Mouse (Mus musculus) embryonic facial prominence, embryonic 14.5 days (tissue): ENCODE measurements at regions not wholly inside any gene's neighbourhood (a gene's known extent, or its start where the extent isn't known, plus 50 kb on each side); places are given as distances from the start of the nearest gene placed in this dataset.

Source experiments
- ATAC-seq: fragments of 200-750 bp; cut with Nextera tagmentation; 2 replicates; pipeline ENCODE4 v1.8.0; 2017; ENCODE audit warnings: low read depth, moderate number of reproducible peaks, moderate TSS enrichment
- DNase-seq: peaks from one replicate; pipeline ENCODE4 v3.0.0-alpha.2; 2015; ENCODE audit warnings: low spot score
- H3K27ac ChIP-seq: fragments of 300-500 bp; sonication (generic); replicated peaks from 2 replicates; pipeline ENCODE4 v1.5.1; 2014; ENCODE audit warnings: low read depth, mild to moderate bottlenecking, low read length, moderate library complexity
- H3K27me3 ChIP-seq: fragments of 300-500 bp; sonication (generic); replicated peaks from 2 replicates; pipeline ENCODE4 v1.6.1; 2014; ENCODE audit warnings: low read length; ENCODE audit not compliant: control insufficient read depth, insufficient read depth
- H3K36me3 ChIP-seq: fragments of 300-500 bp; sonication (generic); 2 replicates; pipeline ENCODE4 v1.6.1; 2014; ENCODE audit warnings: low read length, mixed read lengths; ENCODE audit not compliant: control insufficient read depth, insufficient read depth
- H3K4me1 ChIP-seq: fragments of 300-500 bp; sonication (generic); 2 replicates; pipeline ENCODE4 v1.6.1; 2014; ENCODE audit warnings: antibody characterized with exemption, low read length; ENCODE audit not compliant: control insufficient read depth, insufficient read depth
- H3K4me2 ChIP-seq: fragments of 300-500 bp; sonication (generic); 2 replicates; pipeline ENCODE4 v1.6.1; 2014; ENCODE audit warnings: low read depth, mild to moderate bottlenecking, low read length, moderate library complexity, mixed read lengths
- H3K4me3 ChIP-seq: fragments of 300-500 bp; sonication (generic); 2 replicates; pipeline ENCODE4 v1.5.1; 2014; ENCODE audit warnings: low read depth, mild to moderate bottlenecking, low read length
- H3K9ac ChIP-seq: fragments of 300-500 bp; sonication (generic); 2 replicates; pipeline ENCODE4 v1.6.1; 2014; ENCODE audit warnings: low read depth, mild to moderate bottlenecking, low read length, moderate library complexity, mixed read lengths
- H3K9me3 ChIP-seq: fragments of 300-500 bp; sonication (generic); 2 replicates; pipeline ENCODE4 v1.6.1; 2016; ENCODE audit warnings: low read length; ENCODE audit not compliant: control insufficient read depth
- whole genome bisulfite sequencing: fragments of 180-500 bp; shearing (Covaris S2); extraction: QIAGEN DNeasy Blood & Tissue Kit; methylation state at CpG from one replicate; pipeline ENCODE4 v1.1.7; 2014; 5-methylcytosine and 5-hydroxymethylcytosine counted together

GRCm38 (mm10) chr9:14222936-14223335 is 51.9 kb upstream of the Sesn3 start:
- no peaks in the 10 kb centered on the region for H3K4me1 ChIP-seq
- no peak overlapping the region for H3K9ac ChIP-seq
- no peaks in the 10 kb centered on the region for H3K9me3 ChIP-seq
- H3K27ac ChIP-seq = no peak overlapping the region
- no peak overlapping the region for H3K4me2 ChIP-seq
- 53% methylated on average over 2 of the region's 2 CpGs for WGBS
- H3K36me3 ChIP-seq = no peaks in the 10 kb centered on the region
- H3K27me3 ChIP-seq = no peaks in the 10 kb centered on the region
- ATAC-seq = no peak
- DNase-seq = no peak
- H3K4me3 ChIP-seq = no peak overlapping the region
